Mouse (Mus musculus) embryonic fibroblast, embryonic 13.5 days (primary cell): ENCODE measurements around the gene Rplp2.

Source experiments
- CTCF ChIP-seq: IDR thresholded peaks from 2 replicates; pipeline ENCODE4 v1.5.1; 2011; ENCODE audit warnings: mild to moderate bottlenecking, control low read depth, low read length, moderate library complexity, borderline replicate concordance; ENCODE audit not compliant: insufficient read depth
- POLR2A ChIP-seq: IDR thresholded peaks from 2 replicates; pipeline ENCODE4 v1.6.1; 2011; ENCODE audit warnings: low read depth, mild to moderate bottlenecking, control low read depth, low read length, moderate library complexity

GRCm38 (mm10) chr7:141487141-141487540 is 40.0 kb downstream of the Rplp2 start:
- TF ChIP-seq CTCF (no peak), POLR2A (no peak)
